Mouse (Mus musculus) heart, adult 2 months (tissue): ENCODE measurements around the gene Mthfd2.

Experiments used
- CTCF ChIP-seq: fragments of 200-600 bp; IDR thresholded peaks from 2 replicates; pipeline ENCODE4 v1.8.1; 2022; ENCODE audit warnings: antibody characterized with exemption, mild to moderate bottlenecking, moderate library complexity
- POLR2A ChIP-seq: fragments of 200-500 bp; IDR thresholded peaks from 2 replicates; pipeline ENCODE4 v1.6.1; 2011; ENCODE audit warnings: mild to moderate bottlenecking, low read depth, low read length, control low read depth; ENCODE audit not compliant: insufficient read depth

GRCm38 (mm10) chr6:83325525-83326393 is at the start of gene Mthfd2, which contains the start of gene Mob1a:
- TF ChIP-seq POLR2A (peak; percentile 89), CTCF (no peak)
